Mouse (Mus musculus) liver, postnatal 0 days (tissue): Measurements from ENCODE around the gene Abcb5.

Experiments
- CTCF ChIP-seq: sonication (generic); IDR thresholded peaks from 2 replicates; pipeline ENCODE4 v1.5.1; 2016; ENCODE audit warnings: antibody characterized with exemption, low read depth
- EP300 ChIP-seq: IDR thresholded peaks from 2 replicates; pipeline ENCODE4 v1.6.1; 2016; ENCODE audit warnings: antibody characterized with exemption, low read depth, mild to moderate bottlenecking

DNA sequence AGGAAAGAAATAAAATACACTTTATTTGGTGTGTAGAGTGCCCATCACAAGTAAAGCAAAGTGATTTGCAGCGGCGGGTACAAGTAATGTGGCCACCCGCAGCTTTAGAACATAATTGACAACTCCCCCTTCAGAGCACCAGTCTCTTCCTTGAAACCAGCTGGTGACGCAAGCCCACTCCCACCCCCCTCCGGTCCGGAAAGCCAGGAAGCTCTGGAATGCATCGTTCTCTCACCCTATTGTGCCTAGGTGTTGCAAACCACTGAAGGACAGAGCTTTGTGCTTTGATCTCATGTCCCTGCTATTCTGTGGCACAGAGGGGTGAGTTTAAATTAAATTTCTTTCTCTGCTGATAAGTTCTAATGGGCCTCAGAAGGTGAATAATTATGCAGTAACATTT lies 110.1 kb downstream of the Abcb5 start:
- TF ChIP-seq CTCF (no peak), EP300 (no peak)
